Mouse (Mus musculus) thymus, postnatal 4 days (tissue): ENCODE measurements around the gene Gm45208.

ENCODE experiments used
- DNase-seq: peaks from one replicate; pipeline ENCODE4 v3.0.0; 2021

Gene Gm45208

DNA sequence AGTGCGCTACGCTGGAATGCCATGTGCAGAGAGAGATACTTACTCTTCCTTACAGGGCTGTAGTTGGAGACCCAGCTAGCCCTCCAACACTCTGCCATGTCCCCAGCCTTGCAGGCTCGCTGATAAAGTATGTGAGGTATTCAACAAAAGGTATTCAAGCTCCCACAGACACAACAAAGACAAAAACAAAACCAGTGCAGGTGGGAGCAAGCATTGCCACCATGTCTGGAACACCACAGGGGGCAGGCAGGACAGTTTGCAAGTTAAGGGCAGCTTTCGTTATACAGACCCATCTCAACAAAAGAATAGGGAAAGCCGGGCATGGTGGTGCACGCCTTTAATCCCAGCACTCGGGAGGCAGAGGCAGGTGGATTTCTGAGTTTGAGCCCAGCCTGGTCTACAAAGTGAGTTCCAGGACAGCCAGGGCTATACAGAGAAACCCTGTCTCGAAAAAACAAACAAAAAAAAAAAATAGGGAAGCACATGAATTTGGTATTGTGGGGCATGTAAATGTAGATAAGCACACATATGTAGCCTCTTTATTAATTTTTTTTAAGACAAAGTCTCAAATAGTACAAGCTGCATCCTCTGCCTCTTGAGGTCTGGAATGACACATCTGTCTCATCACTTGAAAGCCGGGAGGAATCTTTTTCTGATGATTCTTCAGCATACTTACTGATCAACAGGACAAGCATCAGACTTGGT, 53.6 kb downstream of the Gm45208 start:
- no peak for DNase-seq

DNA sequence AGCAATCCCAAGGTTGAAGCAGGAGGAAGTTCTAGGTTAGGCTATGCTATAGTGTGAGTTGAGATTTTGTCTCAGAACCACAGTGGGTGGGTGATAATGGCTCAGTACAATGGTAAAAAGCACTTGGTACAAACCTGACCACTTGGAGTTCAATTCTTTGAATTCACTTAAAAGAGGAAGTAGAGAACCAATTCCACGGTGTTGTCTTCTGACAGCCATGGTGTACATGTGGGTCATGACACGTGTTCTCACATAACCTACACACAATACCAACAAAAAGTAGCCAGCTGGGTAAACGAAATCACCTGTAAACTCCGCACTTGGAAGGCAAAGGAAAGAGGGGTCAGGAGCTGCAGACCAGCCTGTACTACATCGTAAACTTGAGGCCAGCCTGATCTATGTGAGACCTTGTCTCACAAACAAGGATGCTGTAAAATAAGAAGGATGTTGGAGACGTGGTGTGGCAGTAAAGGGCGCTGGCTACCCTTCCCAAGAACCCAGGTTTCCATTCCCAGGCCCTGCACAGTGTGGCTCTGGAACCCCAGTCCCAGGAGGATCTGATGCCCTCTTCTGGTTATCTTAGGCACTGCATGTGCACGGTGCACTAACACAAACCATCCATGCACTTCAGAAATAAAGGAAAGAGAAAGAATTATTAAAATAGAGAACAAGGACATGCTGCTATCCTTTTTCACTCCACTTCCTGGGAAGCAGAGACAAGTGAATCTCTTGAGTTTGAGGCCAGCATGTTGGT, 54.5 kb downstream of the Gm45208 start:
- peak; percentile 69 for DNase-seq

DNA sequence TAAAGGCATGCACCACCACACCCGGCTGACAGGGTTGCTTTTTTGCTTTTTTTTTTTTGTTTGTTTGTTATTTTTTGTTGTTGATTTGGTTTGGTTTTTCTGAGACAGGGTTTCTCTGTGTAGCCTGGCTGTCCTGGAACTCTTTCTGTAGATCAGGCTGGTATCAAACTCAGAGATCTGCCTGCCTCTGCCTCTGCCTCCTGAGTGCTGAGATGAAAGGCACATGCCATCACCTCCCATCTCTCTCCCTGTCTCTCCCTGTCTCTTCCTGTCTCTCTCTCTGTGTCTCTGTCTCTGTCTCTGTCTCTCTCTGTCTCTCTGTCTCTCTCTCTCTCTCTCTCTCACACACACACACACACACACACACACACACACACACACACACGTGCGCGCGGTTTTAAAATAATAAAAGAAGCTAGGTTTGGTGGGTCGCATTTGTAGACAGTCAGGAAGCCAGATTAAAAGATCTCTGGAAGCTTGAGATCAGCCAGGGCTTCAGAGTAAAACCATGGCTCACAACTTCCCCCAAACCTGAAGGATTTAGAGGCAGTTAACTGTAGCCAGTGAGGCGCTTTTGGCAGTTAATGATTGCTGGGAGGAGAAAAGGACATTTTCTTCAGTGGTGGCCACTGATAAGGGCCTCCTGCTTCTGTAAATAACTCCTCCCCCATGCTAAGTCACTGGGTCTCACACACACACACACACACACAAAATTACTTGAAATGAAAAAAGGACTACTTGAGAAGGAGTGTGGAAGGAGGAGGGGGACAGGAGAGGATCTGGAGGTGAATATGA, 56.6 kb downstream of the Gm45208 start:
- DNase-seq = no peak

DNA sequence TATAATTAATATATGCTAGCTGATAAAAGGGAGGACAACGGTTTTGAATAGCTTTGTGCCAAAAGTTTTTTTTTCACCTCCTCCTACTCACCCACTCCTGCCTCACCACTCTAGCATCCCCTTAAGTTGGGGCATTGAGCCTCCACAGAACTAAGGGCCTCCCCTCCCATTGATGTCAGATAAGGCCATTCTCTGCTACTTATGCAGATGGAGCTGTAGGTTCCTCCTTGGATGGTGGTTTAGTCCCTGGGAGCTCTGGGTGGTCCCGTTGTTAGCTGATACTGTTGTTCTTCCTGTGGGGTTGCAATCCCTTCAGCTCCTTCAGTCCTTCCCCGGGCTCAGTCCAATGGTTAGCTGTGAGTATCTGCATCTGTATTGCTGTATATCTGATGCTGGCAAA, 57.2 kb downstream of the Gm45208 start:
- DNase-seq = no peak
